Mouse (Mus musculus): Measurements from ENCODE around the gene Tmem140.
A peak's percentile ranks its signal among the peaks of the same experiment; 100 is the strongest.

Gene Tmem140

GRCm38 (mm10) chr6:34862791-34863403 lies at the start of gene Tmem140:
Gene Tmem140, plus strand, starts transcription at chr6:34863146.
- peak; percentile 56 for DNase-seq (ENCODE audit: low spot score)

GRCm38 (mm10) chr6:34824406-34824805 lies 38.5 kb upstream of the Tmem140 start:
- no peak for DNase-seq (ENCODE audit: low spot score)

- no peak for DNase-seq (ENCODE audit: low spot score)
Measured at GRCm38 (mm10) chr6:34832352-34832751, 30.6 kb upstream of the Tmem140 start.

GRCm38 (mm10) chr6:34861546-34862053 lies 1.3 kb upstream of the Tmem140 start:
- DNase-seq (ENCODE audit: low spot score) = no peak

- no peak for DNase-seq (ENCODE audit: low spot score)
Measured at GRCm38 (mm10) chr6:34862381-34862780, 565 bp upstream of the Tmem140 start.

- DNase-seq (ENCODE audit: low spot score) = no peak
Measured at GRCm38 (mm10) chr6:34863786-34864514, 1.0 kb downstream of the Tmem140 start.

GRCm38 (mm10) chr6:34865213-34865612 lies 2.3 kb downstream of the Tmem140 start:
- no peak for DNase-seq (ENCODE audit: low spot score)

- DNase-seq (ENCODE audit: low spot score) = peak; percentile 61
Measured at GRCm38 (mm10) chr6:34865711-34866593, 3.0 kb downstream of the Tmem140 start.

- no peak for DNase-seq (ENCODE audit: low spot score)
Measured at GRCm38 (mm10) chr6:34866786-34867185, 3.8 kb downstream of the Tmem140 start.

GRCm38 (mm10) chr6:34867301-34867994 lies 4.5 kb downstream of the Tmem140 start:
- no peak for DNase-seq (ENCODE audit: low spot score)

- no peak for DNase-seq (ENCODE audit: low spot score)
Measured at GRCm38 (mm10) chr6:34867995-34868350, 5.0 kb downstream of the Tmem140 start.

GRCm38 (mm10) chr6:34868507-34869217 lies 5.7 kb downstream of the Tmem140 start:
- no peak for DNase-seq (ENCODE audit: low spot score)

- DNase-seq (ENCODE audit: low spot score) = no peak
Measured at GRCm38 (mm10) chr6:34869225-34869915, 6.4 kb downstream of the Tmem140 start.

- no peak for DNase-seq (ENCODE audit: low spot score)
Measured at GRCm38 (mm10) chr6:34870136-34870535, 7.2 kb downstream of the Tmem140 start.

GRCm38 (mm10) chr6:34870724-34871123 lies 7.8 kb downstream of the Tmem140 start:
- DNase-seq (ENCODE audit: low spot score) = no peak

GRCm38 (mm10) chr6:34871929-34872328 lies 9.0 kb downstream of the Tmem140 start:
- no peak for DNase-seq (ENCODE audit: low spot score)

GRCm38 (mm10) chr6:34872871-34873270 lies 9.9 kb downstream of the Tmem140 start:
- DNase-seq (ENCODE audit: low spot score) = no peak

- DNase-seq (ENCODE audit: low spot score) = no peak
Measured at GRCm38 (mm10) chr6:34874101-34874921, 11.4 kb downstream of the Tmem140 start.

GRCm38 (mm10) chr6:34875268-34875761 lies 12.4 kb downstream of the Tmem140 start:
- DNase-seq (ENCODE audit: low spot score) = no peak

Measured in urinary bladder, postnatal 14 days (tissue).